Mouse (Mus musculus) urinary bladder, postnatal 0 days (tissue): Measurements from ENCODE around the gene Duoxa1. TPM values are rescaled to one million over a fixed set of nuclear protein-coding genes. Genes with fewer than 3 reads are reported as not detected.

Source experiments
- polyA plus RNA-seq: library from polyadenylated mRNA; unstranded; fragments of >200 nt; fragmentation: Nextera tagmentation; extraction: Ambion mirVana; gene quantifications from 2 replicates; pipeline ENCODE4 v1.2.1, GENCODE M21; 2015

The Duoxa1 gene
- 5.4 and 7.0 TPM in 2 replicates for polyA plus RNA-seq

DNA sequence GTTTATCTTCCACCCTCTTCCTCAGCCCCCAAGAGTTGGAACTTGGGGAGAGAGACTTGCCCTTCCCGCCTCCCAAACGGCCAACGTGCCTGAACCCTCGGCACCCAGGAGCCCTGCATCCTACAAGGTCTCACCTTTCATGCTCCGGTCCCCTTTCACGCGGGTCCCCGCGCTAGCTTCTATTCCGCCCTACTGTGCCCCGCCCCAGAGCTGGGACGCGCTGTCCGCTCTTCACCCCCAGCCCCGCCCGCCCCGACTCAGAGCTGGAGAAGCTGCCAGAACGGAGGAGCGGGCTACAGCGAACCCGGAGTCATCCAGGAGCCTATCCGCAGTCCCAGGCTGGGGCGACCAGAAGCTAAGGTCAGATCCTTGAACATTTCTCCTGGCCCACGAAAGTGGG is at the start of gene Duoxa1:
Duoxa1 (minus strand) TSS at position 195 of the 400 bp plus-strand sequence.

DNA sequence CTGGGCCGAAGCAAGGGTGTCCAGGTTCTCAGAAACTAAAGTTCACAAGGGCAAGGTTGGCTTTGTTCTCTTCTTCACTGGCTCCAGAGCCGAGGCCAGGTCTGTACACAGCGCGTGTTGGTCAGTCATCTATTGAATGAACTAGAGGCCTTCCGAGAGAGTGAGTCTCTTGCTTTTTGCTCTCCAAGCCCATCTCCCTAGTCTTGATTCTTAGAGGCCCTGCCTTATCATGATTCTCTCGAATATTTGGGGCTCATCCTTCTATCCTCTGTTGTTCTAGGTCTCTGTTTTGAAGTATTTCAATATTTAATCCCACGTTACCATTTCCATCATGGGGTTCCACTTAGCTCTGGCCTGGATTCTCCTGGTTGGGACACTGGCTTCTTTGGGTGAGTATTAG is 1.8 kb upstream of the Duoxa1 start, which contains the start of gene Duox1:
Duox1 (plus strand) TSS at position 301 of the 400 bp plus-strand sequence.

DNA sequence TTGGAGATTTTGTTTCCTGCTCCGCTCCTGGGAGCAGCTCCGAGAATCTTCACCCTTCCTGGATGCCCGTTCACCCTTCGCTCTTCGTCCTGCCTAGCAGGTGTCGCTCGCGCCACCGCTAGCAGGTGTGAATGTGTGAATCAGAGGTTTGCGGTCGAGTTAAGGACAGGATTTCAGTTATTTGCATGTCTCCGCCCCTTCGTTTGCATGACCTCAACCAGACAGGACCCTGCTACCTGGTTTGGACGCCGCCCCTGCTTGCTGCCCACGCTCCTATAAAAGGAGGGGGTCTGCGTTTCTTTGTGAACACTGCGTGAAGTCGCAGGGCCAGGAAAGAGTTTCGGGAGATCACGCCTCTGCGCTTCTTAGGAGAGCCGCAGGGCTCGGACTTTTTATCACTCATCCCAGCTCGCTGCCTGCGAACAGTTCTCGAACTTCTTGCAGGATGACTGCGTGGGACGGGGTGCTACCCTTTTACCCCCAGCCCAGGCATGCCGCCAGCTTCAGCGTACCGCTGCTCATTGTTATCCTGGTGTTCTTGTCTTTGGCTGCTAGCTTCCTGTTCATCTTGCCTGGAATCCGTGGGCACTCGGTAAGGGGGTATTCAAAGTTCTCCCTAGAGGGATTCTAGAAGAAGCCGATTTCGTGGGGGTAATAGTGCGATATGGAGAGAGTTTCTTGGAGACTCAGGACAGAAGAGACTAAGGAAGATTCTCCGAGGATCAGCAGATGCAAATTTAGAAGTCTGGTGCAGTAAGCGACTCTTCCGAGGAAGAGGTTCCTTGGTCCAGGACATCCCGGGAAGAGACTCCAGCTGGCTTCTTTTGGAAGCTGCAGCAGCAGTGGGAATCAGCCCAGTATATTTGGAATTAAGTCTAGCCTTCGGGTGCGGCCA is 14.7 kb downstream of the Duoxa1 start, which contains the start of gene Duoxa2:
Duoxa2 (plus strand) TSS at position 305 of the 895 bp plus-strand sequence.

DNA sequence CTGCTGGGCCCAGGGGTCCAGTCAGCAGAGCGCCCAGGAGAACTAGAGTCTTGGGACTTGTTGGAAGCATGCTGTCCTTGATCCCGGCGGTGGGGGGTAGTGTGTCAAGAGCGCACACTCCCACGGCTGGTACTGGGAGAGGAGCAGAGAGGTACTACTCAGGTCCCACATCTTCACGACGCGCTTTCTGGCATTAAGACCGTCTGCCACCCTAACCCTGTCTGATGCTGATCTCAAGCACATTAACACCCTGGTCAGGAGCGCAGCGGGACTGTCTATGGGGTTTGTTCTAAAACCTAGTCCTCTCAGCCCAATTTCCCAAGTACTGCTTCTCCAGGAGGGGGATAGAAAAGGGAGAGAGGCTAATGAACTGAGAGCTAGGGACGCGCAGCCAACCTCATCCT is 15.4 kb downstream of the Duoxa1 start, which contains the start of gene Duox2:
Duox2 (minus strand) TSS at position 354 of the 404 bp plus-strand sequence.

Other genes with a start within 250 kb of the Duoxa1 start
- 4.4 and 4.7 TPM in 2 replicates for gene Spg11, start 195.3 kb downstream of the Duoxa1 start, polyA plus RNA-seq
- gene B2m, start 166.0 kb downstream of the Duoxa1 start, polyA plus RNA-seq, result 554 and 584 TPM in 2 replicates
- 0.07 TPM in 1 of 2 replicates, not detected in the other for gene Trim69, start 153.0 kb downstream of the Duoxa1 start, polyA plus RNA-seq
- gene Patl2, start 127.5 kb downstream of the Duoxa1 start, polyA plus RNA-seq, result not detected in 2 replicates
- not detected in 2 replicates for gene Terb2, start 127.5 kb downstream of the Duoxa1 start, polyA plus RNA-seq
- 18.4 and 18.6 TPM in 2 replicates for gene Sord, start 79.0 kb downstream of the Duoxa1 start, polyA plus RNA-seq
- 0.02 and 0.06 TPM in 2 replicates for gene Duox2, start 15.3 kb downstream of the Duoxa1 start, polyA plus RNA-seq
- not detected in 2 replicates for gene Duoxa2, start 14.8 kb downstream of the Duoxa1 start, polyA plus RNA-seq
- 1.1 TPM in 2 replicates for gene Duox1, start 1.9 kb upstream of the Duoxa1 start, polyA plus RNA-seq
- 0.57 and 1.3 TPM in 2 replicates for gene Shf, start 55.4 kb upstream of the Duoxa1 start, polyA plus RNA-seq
- gene Slc28a2, start 112.7 kb upstream of the Duoxa1 start, polyA plus RNA-seq, result 0.95 and 1.5 TPM in 2 replicates
- gene Gm14085, start 171.2 kb upstream of the Duoxa1 start, polyA plus RNA-seq, result not detected in 2 replicates